ENCODE assay signal across 11 mouse cellular contexts in genomic region chr10:88459502-88459992, GRCm38 (mm10). TPM values are rescaled to one million over a fixed set of nuclear protein-coding genes. Genes with fewer than 3 reads are reported as not detected.
A peak's percentile ranks its signal among the peaks of the same experiment; 100 is the strongest.
DNase-seq lines count a peak whose midpoint lies in the region; ATAC-seq lines count a peak whose summit lies in the region.
"Had no signal": no experiment of that assay in that cellular context is flagged by ENCODE, and none has a peak within 500 bp of the region (broad histone marks: within the 10 kb centered on the region; RNA-seq: fewer than 3 reads in every experiment).

TSS of gene Sycp3 (plus strand) at chr10:88459569.

- H3K4me1 ChIP-seq in intestine, embryonic 14.5 days (replicated peaks; ENCODE audit: control insufficient read depth, insufficient read depth, low read length), result no peaks in the 10 kb centered on the region; the same call in 1 of the 2 replicates
- no peaks in the 10 kb centered on the region for H3K4me1 ChIP-seq in intestine, embryonic 15.5 days (replicated peaks)
- H3K4me1 ChIP-seq in neural tube, embryonic 12.5 days, result no peaks in the 10 kb centered on the region
- H3K4me1 ChIP-seq: neural tube, embryonic 13.5 days had no signal

- no peaks in the 10 kb centered on the region for H3K27me3 ChIP-seq in intestine, embryonic 14.5 days (replicated peaks; ENCODE audit: control insufficient read depth, insufficient read depth, low read length)
- no peaks in the 10 kb centered on the region for H3K27me3 ChIP-seq in intestine, embryonic 15.5 days (replicated peaks)
- H3K27me3 ChIP-seq in neural tube, embryonic 12.5 days (replicated peaks), result no peaks in the 10 kb centered on the region
- H3K27me3 ChIP-seq: neural tube, embryonic 13.5 days had no signal

- DNase-seq in intestine, embryonic 14.5 days (ENCODE audit: low spot score), result no peak
- DNase-seq in neural tube, embryonic 10.5 days (ENCODE audit: extremely low spot score, low spot score), result no peak
- DNase-seq in kidney, adult 9 months, result peak; percentile 38
- peak; percentile 97 for DNase-seq in testis, postnatal 14 days (ENCODE audit: low spot score)
- DNase-seq in cerebellum, adult 9-10 months, result no peak
- DNase-seq: cerebellum, postnatal 36 days had no signal

- 84% methylated on average over 33 of the region's 33 CpGs for WGBS in intestine, embryonic 14.5 days
- 82% methylated on average over 33 of the region's 33 CpGs for WGBS in intestine, embryonic 15.5 days
- WGBS in neural tube, embryonic 12.5 days, result 86% methylated on average over 33 of the region's 33 CpGs

- 0 out of 2 replicates have a peak, but pooled peaks have one; percentile 25 for ATAC-seq in intestine, embryonic 14.5 days (replicated peaks; ENCODE audit: low FRiP score, low TSS enrichment, low read depth)
- no peak for ATAC-seq in intestine, embryonic 15.5 days
- 0 out of 2 replicates have a peak, but pooled peaks have one; percentile 21 for ATAC-seq in neural tube, embryonic 12.5 days (ENCODE audit: low FRiP score, low read depth)

- no peaks in the 10 kb centered on the region for H3K9me3 ChIP-seq in intestine, embryonic 14.5 days (ENCODE audit: control insufficient read depth, low read length)
- H3K9me3 ChIP-seq in intestine, embryonic 15.5 days, result no peaks in the 10 kb centered on the region
- H3K9me3 ChIP-seq in neural tube, embryonic 12.5 days, result no peaks in the 10 kb centered on the region
- H3K9me3 ChIP-seq: neural tube, embryonic 13.5 days had no signal

- H3K4me2 ChIP-seq in intestine, embryonic 14.5 days (ENCODE audit: low read length), result no peak within 1 kb of the TSS
- H3K4me2 ChIP-seq in intestine, embryonic 15.5 days (replicated peaks), result no peak within 1 kb of the TSS
- no peak within 1 kb of the TSS for H3K4me2 ChIP-seq in neural tube, embryonic 12.5 days (replicated peaks)
- H3K4me2 ChIP-seq: neural tube, embryonic 13.5 days had no signal

- no peak within 1 kb of the TSS for H3K27ac ChIP-seq in intestine, embryonic 14.5 days (ENCODE audit: low read depth)
- H3K27ac ChIP-seq in intestine, embryonic 15.5 days, result no peak within 1 kb of the TSS
- H3K27ac ChIP-seq in neural tube, embryonic 12.5 days, result no peak within 1 kb of the TSS
- H3K27ac ChIP-seq: macrophage; neural tube, embryonic 13.5 days had no signal

- H3K9ac ChIP-seq in intestine, embryonic 14.5 days (ENCODE audit: low read length), result no peak within 1 kb of the TSS
- H3K9ac ChIP-seq in intestine, embryonic 15.5 days, result no peak within 1 kb of the TSS
- no peak within 1 kb of the TSS for H3K9ac ChIP-seq in neural tube, embryonic 12.5 days
- H3K9ac ChIP-seq: neural tube, embryonic 13.5 days had no signal

- no peaks in the 10 kb centered on the region for H3K36me3 ChIP-seq in intestine, embryonic 14.5 days (ENCODE audit: control insufficient read depth, insufficient read depth, low read length)
- no peaks in the 10 kb centered on the region for H3K36me3 ChIP-seq in intestine, embryonic 15.5 days
- H3K36me3 ChIP-seq in neural tube, embryonic 12.5 days, result no peaks in the 10 kb centered on the region
- H3K36me3 ChIP-seq: neural tube, embryonic 13.5 days had no signal

- no peak within 1 kb of the TSS for H3K4me3 ChIP-seq in intestine, embryonic 14.5 days (ENCODE audit: low read depth, low read length)
- H3K4me3 ChIP-seq in intestine, embryonic 15.5 days (replicated peaks), result no peak within 1 kb of the TSS
- H3K4me3 ChIP-seq in neural tube, embryonic 12.5 days, result no peak within 1 kb of the TSS
- H3K4me3 ChIP-seq: neural tube, embryonic 13.5 days had no signal

RNA-seq across cellular contexts. Expression of gene Sycp3, which starts in this region (rescaled TPM):
- polyA plus RNA-seq in intestine, embryonic 14.5 days (2014; fragmentation: Nextera tagmentation; extraction: Ambion mirVana), result 0.23 TPM in 1 of 2 replicates, not detected in the other
- polyA plus RNA-seq in intestine, embryonic 15.5 days (2015; fragmentation: Nextera tagmentation; extraction: Ambion mirVana), result 0.39 and 0.62 TPM in 2 replicates
- 0.34 TPM in 1 of 2 replicates, not detected in the other for polyA plus RNA-seq in neural tube, embryonic 12.5 days (2016; fragmentation: Nextera tagmentation; extraction: Ambion mirVana)
- polyA plus RNA-seq: macrophage; neural tube, embryonic 13.5 days; spleen, adult 2 months had no signal

Comparison
In these comparisons a context has a peak if more than half of its experiments do, and no peak if none do; other contexts are left out.
1. Peak in ATAC-seq in intestine, embryonic 14.5 days; RNA of the gene not detected or under 1 TPM.
2. Peak in ATAC-seq in neural tube, embryonic 12.5 days; RNA of the gene not detected or under 1 TPM.
3. DNase-seq: peak in kidney, adult 9 months (single experiment) and testis, postnatal 14 days (single experiment); none in intestine, embryonic 14.5 days (single experiment), neural tube, embryonic 10.5 days (single experiment) and cerebellum, adult 9-10 months (single experiment).